Mouse (Mus musculus) regulatory T cell (primary cell): ENCODE data around the gene Cracr2a.

Experiments used
- in situ Hi-C: fragments of 300-600 bp; cut with MboI, MseI; formaldehyde crosslinking; loops from one replicate; pipeline ENCODE4 v1.15.1; 2025; ENCODE audit warnings: high pct_unique_total_duplicates

Cracr2a gene

DNA sequence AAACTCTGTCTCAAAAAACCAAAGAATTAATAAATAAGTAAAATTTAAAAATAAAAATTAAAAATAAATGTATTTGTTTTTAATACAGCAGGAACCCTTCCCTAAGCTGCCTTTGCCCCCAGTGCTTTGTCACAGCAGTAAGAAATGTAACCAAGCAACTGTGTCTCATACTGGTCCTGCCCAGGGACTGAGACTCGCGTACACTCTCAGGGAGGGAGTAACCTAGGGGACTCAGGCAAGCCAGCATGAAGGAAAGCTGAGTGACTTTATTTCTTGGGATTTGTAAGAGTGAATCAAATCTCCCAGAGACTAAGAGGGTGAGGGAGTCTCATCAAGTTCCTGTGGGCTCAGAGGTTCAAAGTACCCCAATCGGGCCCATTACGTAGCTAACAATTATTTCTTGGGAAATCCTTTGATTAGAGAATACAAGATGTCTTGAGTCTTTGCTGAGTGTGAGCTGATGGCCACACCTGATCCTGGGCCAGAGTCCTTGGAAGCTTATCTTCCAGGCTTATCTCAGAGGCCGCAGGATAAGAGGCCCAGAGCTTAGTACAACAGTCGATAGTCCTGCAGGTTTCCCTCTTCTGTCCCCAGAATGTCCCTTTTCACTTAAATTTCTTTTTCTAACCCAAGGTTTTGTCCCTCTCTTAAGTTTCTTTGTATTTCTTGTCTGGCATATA is 126.2 kb downstream of the Cracr2a start:
- in situ Hi-C loops, result no loop called here

DNA sequence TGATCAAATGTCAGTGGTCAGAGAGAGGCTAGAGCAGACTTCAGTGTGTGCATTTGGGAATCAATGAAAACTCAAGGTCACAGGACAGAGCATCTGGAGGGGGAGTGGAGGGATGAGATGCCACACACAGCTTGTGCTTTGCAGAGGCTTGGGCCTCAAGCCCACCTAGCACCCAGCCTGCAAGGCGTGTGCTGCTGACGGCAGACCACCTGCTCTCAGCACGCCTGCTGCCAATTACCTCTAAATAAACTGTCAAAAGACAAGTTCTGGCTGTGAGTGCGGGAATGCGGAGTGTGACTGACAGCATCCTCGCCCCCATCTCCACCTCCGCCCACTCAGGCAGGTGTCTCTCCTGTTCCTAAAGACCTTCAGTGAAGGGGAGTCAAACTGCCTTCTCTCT is 131.2 kb downstream of the Cracr2a start:
- in situ Hi-C loops, result no loop called here

DNA sequence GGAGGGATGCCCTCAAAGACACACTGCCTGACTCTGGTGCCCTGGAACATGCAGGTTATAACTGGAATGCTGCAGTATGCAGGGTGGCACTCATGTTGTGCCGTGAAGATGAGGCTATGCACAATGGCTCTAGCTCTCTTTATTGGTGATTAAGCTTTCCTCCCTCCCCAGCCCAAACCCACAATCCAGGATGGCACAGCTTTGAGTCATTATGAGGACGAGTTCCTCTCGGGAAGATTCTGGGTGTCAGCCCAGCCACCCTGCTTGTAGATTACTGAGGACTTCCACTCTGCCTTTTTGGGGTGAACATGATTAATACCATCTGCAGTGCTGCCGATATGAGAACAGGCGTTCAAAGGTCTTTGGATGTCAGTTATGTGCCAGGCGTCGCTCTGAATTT is 132.5 kb downstream of the Cracr2a start:
- in situ Hi-C loops, result no loop called here

DNA sequence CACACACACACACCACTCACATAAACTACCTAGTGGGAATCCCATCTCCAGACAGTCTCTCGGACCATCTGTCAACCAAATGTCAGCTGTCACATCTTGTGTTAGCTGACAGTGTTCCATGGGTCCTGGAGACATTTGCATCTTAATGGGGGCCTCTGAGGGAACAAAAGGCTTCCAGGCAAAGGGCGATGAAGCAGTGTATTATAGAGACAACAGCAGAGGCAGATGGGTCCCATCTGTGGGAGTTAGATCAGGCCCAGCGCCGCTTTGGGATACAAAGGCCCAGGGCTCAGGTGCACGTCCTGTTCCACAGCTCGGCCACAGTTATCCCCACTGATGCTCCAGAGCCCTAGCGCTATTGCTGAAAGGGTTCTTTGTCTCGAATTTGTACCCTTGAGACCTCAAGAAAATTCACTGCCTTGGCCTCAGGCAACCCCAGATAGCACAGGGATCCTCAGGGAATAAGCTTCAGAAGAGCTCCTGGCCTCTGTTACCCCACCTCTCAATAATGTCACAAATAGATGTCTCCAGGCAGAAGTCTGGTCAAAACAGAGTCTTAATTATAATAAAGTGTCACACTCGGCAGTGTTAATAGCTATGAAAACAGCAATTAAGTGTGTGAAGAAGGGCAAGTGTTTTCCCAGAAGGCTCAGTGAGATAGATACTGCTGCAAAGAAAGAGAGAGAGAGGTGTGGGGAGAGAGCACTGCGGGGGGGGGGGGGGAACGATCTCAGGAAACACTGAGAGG is 140.1 kb downstream of the Cracr2a start:
- in situ Hi-C loops, result no loop called here

DNA sequence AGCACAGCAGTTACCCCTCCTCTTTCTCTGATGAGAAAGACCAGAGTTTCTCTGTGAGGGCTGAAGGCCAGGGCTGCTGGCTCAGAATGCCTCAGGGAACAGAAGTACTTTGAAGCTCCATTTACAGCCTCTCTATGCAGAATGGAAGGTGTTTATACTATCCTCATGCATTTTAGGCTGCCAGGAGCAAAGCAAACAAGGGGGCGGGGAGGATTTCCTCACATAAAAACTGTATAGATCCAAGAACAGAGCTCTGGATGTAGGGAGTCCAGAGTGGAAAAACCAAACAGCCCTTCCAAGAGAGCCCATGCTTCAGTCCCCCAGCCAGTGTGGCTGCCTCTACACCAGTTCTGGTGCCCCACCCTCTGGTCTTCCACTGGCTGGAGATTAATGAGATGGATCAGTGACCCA is 147.1 kb downstream of the Cracr2a start:
- in situ Hi-C loops, result no loop called here

DNA sequence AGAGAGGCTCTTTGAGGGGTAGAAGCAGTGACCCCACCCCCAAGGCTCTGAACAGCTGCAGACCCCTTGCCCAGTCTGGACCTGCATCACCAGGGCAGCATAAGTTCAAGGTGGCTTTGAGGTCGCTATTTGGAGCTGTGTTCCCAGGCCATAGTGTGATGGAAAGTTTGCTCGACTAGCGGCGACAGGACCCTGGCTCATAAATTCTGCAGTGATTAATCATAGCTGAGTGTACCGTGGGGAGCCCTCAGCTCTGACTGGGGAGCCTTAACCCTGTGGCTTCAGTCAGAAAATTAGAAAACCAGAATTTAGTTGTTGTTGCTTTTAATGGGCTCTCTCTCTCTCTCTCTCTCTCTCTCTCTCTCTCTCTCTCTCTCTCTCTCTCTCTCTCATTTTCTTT is 153.8 kb downstream of the Cracr2a start:
- in situ Hi-C loops, result no loop called here

DNA sequence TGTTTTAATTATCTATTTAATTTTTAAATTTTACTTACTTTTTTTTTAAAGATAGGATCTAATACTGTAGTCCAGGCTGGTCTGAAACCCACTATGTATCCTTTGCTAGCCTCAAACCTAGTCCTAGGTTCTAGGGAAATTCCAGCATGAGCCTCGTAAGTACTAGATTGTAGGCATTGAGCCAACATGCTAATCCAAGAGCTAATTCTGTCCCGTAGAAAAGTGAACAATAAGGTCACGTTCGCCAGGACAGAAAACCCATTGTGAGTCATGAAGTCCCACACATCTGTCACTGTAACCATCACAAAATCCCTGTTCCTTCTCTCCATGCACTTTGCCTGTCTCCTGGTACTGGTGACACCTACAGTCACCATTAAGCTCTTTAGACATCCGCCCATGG is 154.3 kb downstream of the Cracr2a start:
- in situ Hi-C loops, result no loop called here

DNA sequence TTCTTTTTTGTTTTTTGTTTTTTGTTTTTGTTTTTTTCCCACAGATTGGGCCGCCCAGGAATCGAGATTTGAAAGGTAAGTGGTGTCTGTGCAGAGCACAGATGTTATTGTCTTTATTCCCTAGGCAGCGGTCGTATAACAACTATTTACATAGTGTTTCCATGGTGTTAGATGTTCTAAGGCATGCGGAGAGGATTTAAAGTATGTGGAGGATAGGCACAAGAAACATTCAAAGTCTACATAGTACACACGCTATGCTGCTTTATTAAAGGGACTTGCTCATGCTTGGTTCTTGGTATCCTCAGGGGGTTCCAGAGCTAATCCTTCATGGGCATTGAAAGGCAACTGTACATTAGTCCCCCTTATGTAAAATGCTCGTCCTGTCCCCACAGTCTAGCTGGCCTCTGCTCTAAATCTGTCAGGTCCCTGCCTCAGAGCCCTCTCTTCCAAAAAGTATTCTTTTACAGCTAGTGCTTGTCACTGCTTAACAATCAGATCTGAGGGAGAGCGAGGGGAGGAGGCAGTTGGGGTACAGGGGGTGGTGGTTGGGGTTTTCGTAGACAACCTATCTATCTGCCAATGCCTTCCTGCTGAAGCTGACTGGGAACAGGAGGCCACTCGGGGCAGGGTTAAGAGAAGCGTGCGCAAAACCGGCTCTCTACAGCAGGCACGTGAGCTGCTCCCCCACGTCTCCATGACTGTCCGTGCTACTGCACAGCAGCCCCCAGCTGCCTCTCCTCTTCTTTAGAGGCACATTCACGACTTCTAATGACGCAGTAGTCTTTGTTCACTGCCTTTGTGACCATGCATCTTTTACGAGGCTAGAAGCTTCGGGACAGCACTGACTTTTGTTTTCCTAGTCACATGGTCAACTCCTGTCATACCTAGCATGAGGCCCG is 156.3 kb downstream of the Cracr2a start:
- in situ Hi-C loops, result no loop called here

DNA sequence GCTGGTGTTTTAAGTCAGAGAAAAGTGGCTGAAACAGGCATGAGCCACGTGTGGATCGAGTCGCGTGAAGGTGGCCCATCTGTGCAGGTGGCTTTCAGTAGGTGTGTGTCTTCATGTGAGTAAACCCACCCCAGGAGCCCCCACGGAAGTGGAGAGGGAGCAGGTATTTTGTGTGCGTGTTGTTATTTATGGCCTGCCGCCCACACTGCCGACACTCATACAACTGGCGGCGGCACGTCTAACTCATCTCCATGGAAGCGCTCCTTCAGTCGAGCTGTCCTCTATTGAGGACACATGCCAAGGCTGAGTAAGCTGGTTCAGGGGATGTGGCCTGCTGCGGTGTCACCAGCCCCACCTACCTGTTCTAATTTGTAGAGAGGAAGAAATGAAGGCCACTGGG is 158.7 kb downstream of the Cracr2a start:
- in situ Hi-C loops, result no loop called here

DNA sequence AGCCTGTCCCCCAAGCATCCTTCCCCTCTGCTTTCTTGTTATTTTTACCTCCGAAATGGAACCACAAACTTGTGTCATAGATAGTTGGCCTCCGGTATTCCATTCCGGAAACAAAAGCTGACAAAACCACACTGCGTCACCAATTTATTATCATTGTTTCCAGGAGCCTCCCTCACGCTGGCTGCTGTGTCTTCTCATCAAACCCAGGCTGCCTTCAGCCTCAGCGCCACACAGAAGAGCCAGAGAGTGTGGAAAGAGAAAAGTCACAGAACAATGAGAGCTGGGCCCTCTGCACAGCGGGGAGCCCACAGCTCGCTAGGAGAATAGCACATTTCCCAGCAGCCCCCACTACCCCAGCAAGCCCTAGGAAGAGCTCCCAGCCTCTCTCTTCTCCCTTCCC is 162.0 kb downstream of the Cracr2a start:
- in situ Hi-C loops, result no loop called here
